Mouse (Mus musculus): ENCODE results near the gene Uxs1. TPM values are rescaled to one million over a fixed set of nuclear protein-coding genes. Genes with fewer than 3 reads are reported as not detected.

The Uxs1 gene
- polyA plus RNA-seq, 1 experiment from 2014 or later: 21.7 TPM

GRCm38 (mm10) chr1:43783186-43783585 lies 44.4 kb downstream of the Uxs1 start:
- 67% methylated on average over 3 of the region's 3 CpGs for WGBS
- Histone ChIP-seq H3K9me3 (ENCODE audit: control insufficient read depth, low read length) (no peaks in the 10 kb centered on the region), H3K4me2 (no peak overlapping the region), H3K36me3 (ENCODE audit: control insufficient read depth, insufficient read depth, low read length) (peaks cover 8% of the 10 kb centered on the region; the same call in 1 of the 2 replicates), H3K9ac (ENCODE audit: low read length) (no peak overlapping the region), H3K27ac (ENCODE audit: low read depth, low read length) (no peak overlapping the region), H3K27me3 (ENCODE audit: control insufficient read depth, insufficient read depth, low read length) (no peaks in the 10 kb centered on the region), H3K4me3 (ENCODE audit: low read depth, low read length) (no peak overlapping the region), H3K4me1 (ENCODE audit: control insufficient read depth, insufficient read depth, low read length) (no peaks in the 10 kb centered on the region)
- DNase-seq (ENCODE audit: low spot score, missing footprints): no peak
- no peak for ATAC-seq (ENCODE audit: low FRiP score)

GRCm38 (mm10) chr1:43782680-43783079 lies 44.9 kb downstream of the Uxs1 start:
- ATAC-seq (ENCODE audit: low FRiP score) (no peak), DNase-seq (ENCODE audit: low spot score, missing footprints) (no peak)
- H3K36me3 ChIP-seq (ENCODE audit: control insufficient read depth, insufficient read depth, low read length): peaks cover 8% of the 10 kb centered on the region; the same call in 1 of the 2 replicates
- H3K27me3 ChIP-seq (ENCODE audit: control insufficient read depth, insufficient read depth, low read length): no peaks in the 10 kb centered on the region
- H3K4me2 ChIP-seq: no peak overlapping the region
- no peaks in the 10 kb centered on the region for H3K9me3 ChIP-seq (ENCODE audit: control insufficient read depth, low read length)
- H3K27ac ChIP-seq (ENCODE audit: low read depth, low read length): no peak overlapping the region
- WGBS: 88% methylated on average over 3 of the region's 3 CpGs
- H3K4me3 ChIP-seq (ENCODE audit: low read depth, low read length): no peak overlapping the region
- no peaks in the 10 kb centered on the region for H3K4me1 ChIP-seq (ENCODE audit: control insufficient read depth, insufficient read depth, low read length)
- no peak overlapping the region for H3K9ac ChIP-seq (ENCODE audit: low read length)

- H3K4me2 ChIP-seq: no peak overlapping the region
- no peak overlapping the region for H3K27ac ChIP-seq (ENCODE audit: low read depth, low read length)
- WGBS: 83% methylated on average over 3 of the region's 3 CpGs
- H3K27me3 ChIP-seq (ENCODE audit: control insufficient read depth, insufficient read depth, low read length): no peaks in the 10 kb centered on the region
- ATAC-seq (ENCODE audit: low FRiP score) (no peak), DNase-seq (ENCODE audit: low spot score, missing footprints) (no peak)
- H3K36me3 ChIP-seq (ENCODE audit: control insufficient read depth, insufficient read depth, low read length): peaks cover 8% of the 10 kb centered on the region; the same call in 1 of the 2 replicates
- no peak overlapping the region for H3K4me3 ChIP-seq (ENCODE audit: low read depth, low read length)
- no peaks in the 10 kb centered on the region for H3K9me3 ChIP-seq (ENCODE audit: control insufficient read depth, low read length)
- no peaks in the 10 kb centered on the region for H3K4me1 ChIP-seq (ENCODE audit: control insufficient read depth, insufficient read depth, low read length)
- no peak overlapping the region for H3K9ac ChIP-seq (ENCODE audit: low read length)
Observed at GRCm38 (mm10) chr1:43781672-43782071, 45.9 kb downstream of the Uxs1 start.

GRCm38 (mm10) chr1:43781195-43781594 lies 46.4 kb downstream of the Uxs1 start:
- no peak overlapping the region for H3K27ac ChIP-seq (ENCODE audit: low read depth, low read length)
- H3K9me3 ChIP-seq (ENCODE audit: control insufficient read depth, low read length): no peaks in the 10 kb centered on the region
- no peaks in the 10 kb centered on the region for H3K4me1 ChIP-seq (ENCODE audit: control insufficient read depth, insufficient read depth, low read length)
- H3K4me2 ChIP-seq: no peak overlapping the region
- DNase-seq (ENCODE audit: low spot score, missing footprints) (no peak), ATAC-seq (ENCODE audit: low FRiP score) (no peak)
- WGBS: 81% methylated on average over 2 of the region's 2 CpGs
- no peak overlapping the region for H3K9ac ChIP-seq (ENCODE audit: low read length)
- no peak overlapping the region for H3K4me3 ChIP-seq (ENCODE audit: low read depth, low read length)
- peaks cover 8% of the 10 kb centered on the region; the same call in 1 of the 2 replicates for H3K36me3 ChIP-seq (ENCODE audit: control insufficient read depth, insufficient read depth, low read length)
- no peaks in the 10 kb centered on the region for H3K27me3 ChIP-seq (ENCODE audit: control insufficient read depth, insufficient read depth, low read length)

GRCm38 (mm10) chr1:43776106-43776505 lies 51.5 kb downstream of the Uxs1 start:
- DNase-seq (ENCODE audit: low spot score, missing footprints) (no peak), ATAC-seq (ENCODE audit: low FRiP score) (no peak)
- Histone ChIP-seq H3K36me3 (ENCODE audit: control insufficient read depth, insufficient read depth, low read length) (peaks cover 8% of the 10 kb centered on the region; the same call in 1 of the 2 replicates), H3K4me2 (no peak overlapping the region), H3K27ac (ENCODE audit: low read depth, low read length) (no peak overlapping the region), H3K4me1 (ENCODE audit: control insufficient read depth, insufficient read depth, low read length) (no peaks in the 10 kb centered on the region), H3K9me3 (ENCODE audit: control insufficient read depth, low read length) (no peaks in the 10 kb centered on the region), H3K4me3 (ENCODE audit: low read depth, low read length) (no peak overlapping the region), H3K27me3 (ENCODE audit: control insufficient read depth, insufficient read depth, low read length) (no peaks in the 10 kb centered on the region), H3K9ac (ENCODE audit: low read length) (no peak overlapping the region)
- 98% methylated on average over 3 of the region's 3 CpGs for WGBS

- Histone ChIP-seq H3K9ac (ENCODE audit: low read length) (no peak overlapping the region), H3K4me3 (ENCODE audit: low read depth, low read length) (no peak overlapping the region), H3K9me3 (ENCODE audit: control insufficient read depth, low read length) (no peaks in the 10 kb centered on the region), H3K27ac (ENCODE audit: low read depth, low read length) (no peak overlapping the region), H3K27me3 (ENCODE audit: control insufficient read depth, insufficient read depth, low read length) (no peaks in the 10 kb centered on the region), H3K4me1 (ENCODE audit: control insufficient read depth, insufficient read depth, low read length) (no peaks in the 10 kb centered on the region), H3K4me2 (no peak overlapping the region), H3K36me3 (ENCODE audit: control insufficient read depth, insufficient read depth, low read length) (peaks cover 6% of the 10 kb centered on the region; the same call in 1 of the 2 replicates)
- DNase-seq (ENCODE audit: low spot score, missing footprints) (no peak), ATAC-seq (ENCODE audit: low FRiP score) (no peak)
- 90% methylated on average over 4 of the region's 4 CpGs for WGBS
Observed at GRCm38 (mm10) chr1:43774126-43774525, 53.5 kb downstream of the Uxs1 start.

- Histone ChIP-seq H3K36me3 (ENCODE audit: control insufficient read depth, insufficient read depth, low read length) (no peaks in the 10 kb centered on the region), H3K4me1 (ENCODE audit: control insufficient read depth, insufficient read depth, low read length) (no peaks in the 10 kb centered on the region), H3K27me3 (ENCODE audit: control insufficient read depth, insufficient read depth, low read length) (no peaks in the 10 kb centered on the region), H3K27ac (ENCODE audit: low read depth, low read length) (no peak overlapping the region), H3K4me3 (ENCODE audit: low read depth, low read length) (no peak overlapping the region), H3K4me2 (no peak overlapping the region), H3K9me3 (ENCODE audit: control insufficient read depth, low read length) (no peaks in the 10 kb centered on the region), H3K9ac (ENCODE audit: low read length) (no peak overlapping the region)
- ATAC-seq (ENCODE audit: low FRiP score) (no peak), DNase-seq (ENCODE audit: low spot score, missing footprints) (no peak)
- 96% methylated on average over 3 of the region's 3 CpGs for WGBS
Observed at GRCm38 (mm10) chr1:43772694-43773093, 54.9 kb downstream of the Uxs1 start.

GRCm38 (mm10) chr1:43770032-43770431 lies 57.6 kb downstream of the Uxs1 start:
- 91% methylated on average over 3 of the region's 3 CpGs for WGBS
- Histone ChIP-seq H3K27me3 (ENCODE audit: control insufficient read depth, insufficient read depth, low read length) (no peaks in the 10 kb centered on the region), H3K36me3 (ENCODE audit: control insufficient read depth, insufficient read depth, low read length) (no peaks in the 10 kb centered on the region), H3K27ac (ENCODE audit: low read depth, low read length) (no peak overlapping the region), H3K4me3 (ENCODE audit: low read depth, low read length) (no peak overlapping the region), H3K4me2 (no peak overlapping the region), H3K9me3 (ENCODE audit: control insufficient read depth, low read length) (no peaks in the 10 kb centered on the region), H3K9ac (ENCODE audit: low read length) (no peak overlapping the region), H3K4me1 (ENCODE audit: control insufficient read depth, insufficient read depth, low read length) (no peaks in the 10 kb centered on the region)
- DNase-seq (ENCODE audit: low spot score, missing footprints) (no peak), ATAC-seq (ENCODE audit: low FRiP score) (no peak)

GRCm38 (mm10) chr1:43769348-43769747 lies 58.3 kb downstream of the Uxs1 start:
- Histone ChIP-seq H3K4me2 (no peak overlapping the region), H3K9me3 (ENCODE audit: control insufficient read depth, low read length) (no peaks in the 10 kb centered on the region), H3K27ac (ENCODE audit: low read depth, low read length) (no peak overlapping the region), H3K9ac (ENCODE audit: low read length) (no peak overlapping the region), H3K4me1 (ENCODE audit: control insufficient read depth, insufficient read depth, low read length) (no peaks in the 10 kb centered on the region), H3K27me3 (ENCODE audit: control insufficient read depth, insufficient read depth, low read length) (no peaks in the 10 kb centered on the region), H3K4me3 (ENCODE audit: low read depth, low read length) (no peak overlapping the region), H3K36me3 (ENCODE audit: control insufficient read depth, insufficient read depth, low read length) (peaks cover 4% of the 10 kb centered on the region; the same call in 1 of the 2 replicates)
- WGBS: 76% methylated on average over 1 of the region's 1 CpGs
- DNase-seq (ENCODE audit: low spot score, missing footprints) (no peak), ATAC-seq (ENCODE audit: low FRiP score) (no peak)
